Mouse (Mus musculus) hematopoietic multipotent progenitor cell, adult 10-12 weeks (in vitro differentiated cells): ENCODE data around the gene Irf8. TPM values are rescaled to one million over a fixed set of nuclear protein-coding genes. Genes with fewer than 3 reads are reported as not detected.

ENCODE experiments used
- polyA plus RNA-seq: library from polyadenylated mRNA; stranded (reverse); fragments of >175 nt; gene quantifications from 2 replicates; pipeline ENCODE4 v1.2.3, GENCODE M21; 2012; ENCODE audit warnings: low replicate concordance

Gene Irf8
- 468 and 1,432 TPM in 2 replicates for polyA plus RNA-seq

GRCm38 (mm10) chr8:120735770-120736481, at the start of gene Irf8:
Irf8 (plus strand) TSS chr8:120736358.

Other genes starting within 250 kb of the Irf8 start
- 3.3 and 19.5 TPM in 2 replicates for gene Gins2, start 147.1 kb upstream of the Irf8 start, polyA plus RNA-seq
- 1.6 and 1.7 TPM in 2 replicates for gene 1190005I06Rik, start 88.7 kb upstream of the Irf8 start, polyA plus RNA-seq
- 0.48 and 2.4 TPM in 2 replicates for gene Gm27021, start 68.3 kb upstream of the Irf8 start, polyA plus RNA-seq
- 152 and 167 TPM in 2 replicates for gene Cox4i1, start 68.1 kb upstream of the Irf8 start, polyA plus RNA-seq
- 48.8 and 91.3 TPM in 2 replicates for gene Emc8, start 67.8 kb upstream of the Irf8 start, polyA plus RNA-seq